Mouse (Mus musculus) adrenal gland, postnatal 4 days (tissue): ENCODE results near the gene Fgf14. TPM values are rescaled to one million over a fixed set of nuclear protein-coding genes. Genes with fewer than 3 reads are reported as not detected.
"Not testable (repeated sequence)": the region's sequence is repeated elsewhere in the genome, so short reads cannot be mapped to it uniquely, and the experiment has no call there.

Experiments
- DNase-seq, 2 experiments: peaks; one replicate each; pipeline ENCODE4 v3.0.0; 2021 to 2022; ENCODE audit warnings: low spot score in 2 of 2, mixed read lengths in 2 of 2
- total RNA-seq, 2 experiments: library from RNA; stranded (reverse); gene quantifications; 2 replicates each; pipeline ENCODE4 v1.2.3; 2021

The Fgf14 gene
- total RNA-seq, 2 experiments from 2014 or later: 1.9 to 2.4 TPM

- DNase-seq: no peak
Measured at GRCm38 (mm10) chr14:124485261-124485660, 191.7 kb downstream of the Fgf14 start.

GRCm38 (mm10) chr14:124474066-124474667 lies 202.8 kb downstream of the Fgf14 start:
- DNase-seq: no peak

- no peak for DNase-seq
Measured at GRCm38 (mm10) chr14:124470909-124471308, 206.0 kb downstream of the Fgf14 start.

- DNase-seq: no peak
Measured at GRCm38 (mm10) chr14:124455120-124455519, 221.8 kb downstream of the Fgf14 start.

GRCm38 (mm10) chr14:124446096-124446840 lies 230.7 kb downstream of the Fgf14 start:
- DNase-seq: no peak

GRCm38 (mm10) chr14:124444831-124445230 lies 232.1 kb downstream of the Fgf14 start:
- DNase-seq: no peak

GRCm38 (mm10) chr14:124439298-124439697 lies 237.6 kb downstream of the Fgf14 start:
- not testable (repeated sequence) for DNase-seq

GRCm38 (mm10) chr14:124411890-124412289 lies 265.0 kb downstream of the Fgf14 start:
- DNase-seq: no peak

GRCm38 (mm10) chr14:124410945-124411344 lies 266.0 kb downstream of the Fgf14 start:
- no peak for DNase-seq

GRCm38 (mm10) chr14:124328391-124328790 lies 348.5 kb downstream of the Fgf14 start:
- DNase-seq: no peak

GRCm38 (mm10) chr14:124319017-124319718 lies 357.8 kb downstream of the Fgf14 start:
- DNase-seq: no peak

GRCm38 (mm10) chr14:124315513-124315912 lies 361.4 kb downstream of the Fgf14 start:
- no peak for DNase-seq

GRCm38 (mm10) chr14:124287027-124287426 lies 389.9 kb downstream of the Fgf14 start:
- no peak for DNase-seq

GRCm38 (mm10) chr14:124278384-124278944 lies 398.5 kb downstream of the Fgf14 start:
- no peak for DNase-seq

GRCm38 (mm10) chr14:124266977-124267376 lies 409.9 kb downstream of the Fgf14 start:
- no peak for DNase-seq

GRCm38 (mm10) chr14:124264541-124265059 lies 412.3 kb downstream of the Fgf14 start:
- DNase-seq: no peak

GRCm38 (mm10) chr14:124263199-124263598 lies 413.7 kb downstream of the Fgf14 start:
- no peak for DNase-seq

GRCm38 (mm10) chr14:124247517-124247916 lies 429.4 kb downstream of the Fgf14 start:
- no peak for DNase-seq

- DNase-seq: no peak
Measured at GRCm38 (mm10) chr14:124223445-124223844, 453.5 kb downstream of the Fgf14 start.

GRCm38 (mm10) chr14:124222447-124222846 lies 454.5 kb downstream of the Fgf14 start:
- DNase-seq: no peak

GRCm38 (mm10) chr14:124220979-124221378 lies 455.9 kb downstream of the Fgf14 start:
- DNase-seq: no peak

GRCm38 (mm10) chr14:124195806-124196205 lies 481.1 kb downstream of the Fgf14 start:
- DNase-seq: no peak
